Mouse (Mus musculus) B cell, adult 67 days (primary cell): ENCODE results near the gene Hirip3. TPM values are rescaled to one million over a fixed set of nuclear protein-coding genes. Genes with fewer than 3 reads are reported as not detected.

Experiments
- total RNA-seq, 2 experiments: library from RNA; stranded (reverse); gene quantifications; 4 replicates each; pipeline ENCODE4 v1.2.4; 2023

Hirip3 gene
- 10 to 100 TPM; 26.6 to 34.7 TPM for total RNA-seq

DNA sequence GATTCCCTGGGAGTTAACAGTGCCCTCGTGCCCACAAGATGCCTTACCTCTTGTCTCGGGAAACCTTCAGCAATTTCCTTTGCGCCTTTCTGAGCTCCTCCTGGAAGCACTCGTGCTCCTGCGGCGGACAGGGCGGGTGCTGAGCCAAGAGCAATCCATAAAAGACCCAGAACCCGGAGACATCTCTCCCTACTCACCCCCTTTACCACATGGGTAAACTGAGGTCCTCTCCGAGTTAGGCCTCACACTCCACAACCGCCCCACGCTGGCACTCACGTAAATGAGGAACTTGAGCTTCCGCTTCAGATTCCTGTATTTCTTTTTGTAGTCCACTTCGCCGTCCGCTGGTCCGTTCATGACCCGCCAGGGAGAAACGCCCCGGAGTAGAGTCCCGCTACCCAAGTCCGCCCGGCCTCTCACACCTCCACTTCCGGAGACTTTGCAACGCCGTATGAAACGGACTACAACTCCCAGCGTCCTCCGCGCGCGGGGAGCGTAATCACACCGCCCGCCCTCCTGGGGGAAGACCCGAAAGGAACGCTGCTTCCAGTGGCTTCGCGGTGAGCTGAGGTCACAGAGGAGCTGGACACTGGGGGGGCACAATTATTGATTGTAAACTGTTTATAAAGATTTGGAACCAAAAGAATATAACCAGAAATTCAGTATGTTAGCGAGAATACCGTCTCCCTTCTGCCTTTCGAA is at the start of gene Hirip3:
Gene Hirip3, plus strand, starts transcription at position 544 of the 702 bp plus-strand sequence.

DNA sequence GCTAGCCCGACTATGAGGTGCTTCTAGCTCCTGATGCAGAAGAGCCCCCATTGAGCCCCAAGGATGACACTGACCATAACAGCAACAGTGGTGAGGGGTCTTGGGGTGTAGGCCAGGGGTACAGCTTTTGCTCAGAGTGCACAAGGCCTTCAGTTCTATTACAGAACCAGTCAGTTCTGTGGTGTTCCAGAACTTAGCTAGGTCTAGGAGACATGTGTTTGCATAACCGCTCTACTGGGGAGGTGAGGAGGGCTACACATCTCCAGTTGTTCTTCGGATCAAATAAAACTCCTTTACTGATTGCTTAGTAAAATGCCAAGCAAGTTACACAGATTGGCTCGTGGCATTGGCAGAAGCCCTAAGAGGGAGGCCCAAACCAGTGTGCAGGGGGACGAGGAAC is 30.2 kb upstream of the Hirip3 start, which contains the start of gene 4930451I11Rik:
Gene 4930451I11Rik, minus strand, starts transcription at position 101 of the 400 bp plus-strand sequence.

DNA sequence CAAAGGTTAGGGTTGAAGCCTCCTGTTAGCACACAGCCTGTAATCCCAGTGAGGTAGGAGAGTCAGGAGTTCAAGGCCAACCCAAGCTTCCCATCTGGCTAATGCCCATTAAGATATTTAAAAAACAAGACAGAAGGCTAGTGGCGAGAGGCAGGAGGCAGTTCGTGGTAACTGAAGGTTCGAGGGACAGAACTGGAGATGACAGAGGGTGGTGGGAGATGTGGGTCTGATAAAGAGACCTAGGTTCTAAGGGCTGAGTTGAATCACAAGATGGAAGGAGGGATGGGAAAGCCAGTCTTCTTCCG is 14.7 kb upstream of the Hirip3 start, which contains the start of gene Doc2a:
Gene Doc2a, plus strand, starts transcription at position 301 of the 305 bp plus-strand sequence.

DNA sequence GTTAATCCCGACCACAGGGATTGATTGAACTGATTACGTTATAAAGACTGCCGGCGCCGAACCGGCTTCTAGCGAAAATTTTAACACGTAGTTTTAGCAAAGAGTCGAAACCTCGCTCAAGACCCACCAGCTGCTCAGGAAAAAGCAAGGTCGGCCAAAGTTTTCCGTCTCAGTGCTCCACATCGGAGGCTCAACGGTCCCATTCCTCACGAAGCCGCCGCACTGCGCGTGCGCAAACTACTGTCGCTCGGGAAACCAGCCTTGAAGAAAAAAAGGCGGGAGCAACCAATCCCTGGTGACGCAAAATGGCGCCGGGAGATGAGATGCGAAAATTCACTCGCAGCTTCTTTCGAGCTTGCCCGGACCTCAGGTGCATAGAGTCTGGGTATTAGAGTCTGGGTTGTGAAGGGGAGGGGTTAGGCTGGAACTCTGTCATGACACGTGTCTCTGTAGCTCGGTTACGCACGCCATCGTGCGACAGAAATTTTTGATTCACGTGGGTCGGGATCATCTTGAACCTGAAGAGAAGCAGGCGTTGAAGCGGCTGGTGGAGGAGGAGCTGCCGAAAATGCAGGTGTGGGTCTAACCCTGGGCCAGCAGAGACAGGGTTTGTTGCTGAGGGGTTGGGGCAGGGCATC is 494 bp downstream of the Hirip3 start, which contains the start of gene Ino80e:
Gene Ino80e, minus strand, starts transcription at position 231 of the 638 bp plus-strand sequence.

DNA sequence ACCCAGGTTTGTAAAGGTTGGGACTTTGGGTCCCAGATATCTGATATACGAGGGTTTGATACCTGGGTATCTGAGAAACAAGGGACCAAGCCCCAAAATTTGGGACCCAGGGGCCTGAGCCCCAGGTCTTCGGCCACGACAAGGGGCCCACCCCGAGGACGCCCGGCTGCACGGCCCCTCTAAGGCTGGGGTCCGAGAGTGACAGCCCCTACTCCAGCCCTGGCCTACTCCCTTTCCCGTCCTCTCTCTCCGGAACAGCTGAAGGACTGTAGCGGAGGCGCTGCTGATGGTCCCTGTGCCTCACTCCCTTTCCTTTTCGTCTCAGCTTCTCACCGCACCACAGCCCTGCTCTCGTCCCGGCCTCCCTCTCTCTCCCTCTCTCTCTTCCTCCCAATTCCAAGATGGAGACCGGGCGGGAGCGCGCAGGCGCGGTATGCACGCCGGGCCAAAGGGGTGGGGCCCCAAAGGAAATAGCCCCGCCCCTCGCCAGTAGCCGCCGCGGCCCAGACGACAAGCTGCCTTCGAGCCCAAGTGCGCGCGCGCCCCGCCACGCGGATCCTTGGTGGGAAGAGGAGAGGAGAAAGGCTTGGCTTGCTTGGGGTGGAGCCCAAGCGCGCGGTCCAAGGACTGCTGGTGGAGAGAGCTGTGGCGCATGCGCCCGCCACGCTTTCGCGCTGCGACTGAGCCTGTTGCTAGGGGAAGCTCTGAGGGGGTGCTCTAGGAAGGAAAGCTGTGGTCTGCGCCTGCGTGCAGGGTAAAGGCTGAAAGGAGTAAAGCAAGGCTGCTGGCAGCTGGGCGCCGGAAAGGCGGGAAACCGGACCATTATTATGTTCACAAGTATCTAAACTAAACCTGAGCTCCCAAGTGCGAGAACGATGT is 22.8 kb downstream of the Hirip3 start, which contains the start of gene Taok2:
Gene Taok2, minus strand, starts transcription at position 418 of the 879 bp plus-strand sequence.

Other genes with a start within 250 kb of the Hirip3 start
- not detected for gene Nupr1, start 231.1 kb upstream of the Hirip3 start, total RNA-seq
- gene Sgf29, start 212.7 kb upstream of the Hirip3 start, total RNA-seq, result 10 to 100 TPM; 71.9 to 77.9 TPM
- not detected for gene Sult1a1, start 185.5 kb upstream of the Hirip3 start, total RNA-seq
- gene Bola2, start 166.6 kb upstream of the Hirip3 start, total RNA-seq, result 10 to 100 TPM; 96.7 to 97.7 TPM
- gene Slx1b, start 166.2 kb upstream of the Hirip3 start, total RNA-seq, result 1 to 10 TPM; 6.6 to 10.0 TPM
- 1,000 to 10,000 TPM; 1,399 to 1,442 TPM for gene Coro1a, start 154.2 kb upstream of the Hirip3 start, total RNA-seq
- gene Mapk3, start 102.4 kb upstream of the Hirip3 start, total RNA-seq, result 10 to 100 TPM; 44.4 to 44.7 TPM
- 1 to 10 TPM; 2.8 to 5.7 TPM for gene Gdpd3, start 95.6 kb upstream of the Hirip3 start, total RNA-seq
- 100 to 1,000 TPM; 274 to 280 TPM for gene Ypel3, start 85.0 kb upstream of the Hirip3 start, total RNA-seq
- gene Tbx6, start 80.5 kb upstream of the Hirip3 start, total RNA-seq, result 10 to 100 TPM; 11.8 to 12.3 TPM
- gene Ppp4c, start 69.5 kb upstream of the Hirip3 start, total RNA-seq, result 100 to 1,000 TPM; 276 to 290 TPM
- not detected for gene Fam57b, start 64.3 kb upstream of the Hirip3 start, total RNA-seq
- not detected for gene 4930451I11Rik, start 30.3 kb upstream of the Hirip3 start, total RNA-seq
- not detected for gene Doc2a, start 14.6 kb upstream of the Hirip3 start, total RNA-seq
- gene Ino80e, start 405 bp downstream of the Hirip3 start, total RNA-seq, result 10 to 100 TPM; 93.9 to 94.9 TPM
- 100 to 1,000 TPM in 1 of 2 experiments, 10 to 100 TPM in 1; 99.5 to 101 TPM for gene Taok2, start 22.7 kb downstream of the Hirip3 start, total RNA-seq
- gene Tmem219, start 60.9 kb downstream of the Hirip3 start, total RNA-seq, result 10 to 100 TPM; 48.7 to 52.4 TPM
- 10 to 100 TPM; 43.5 to 46.3 TPM for gene Kctd13, start 66.9 kb downstream of the Hirip3 start, total RNA-seq
- not detected for gene Asphd1, start 87.6 kb downstream of the Hirip3 start, total RNA-seq
- gene Sez6l2, start 88.6 kb downstream of the Hirip3 start, total RNA-seq, result 1 to 10 TPM; 6.3 to 7.0 TPM
- 10 to 100 TPM; 78.8 to 82.2 TPM for gene Cdipt, start 113.9 kb downstream of the Hirip3 start, total RNA-seq
- 1 to 10 TPM in 1 of 2 experiments, under 1 TPM in 1; 0.81 to 1.7 TPM for gene Cdiptos, start 114.1 kb downstream of the Hirip3 start, total RNA-seq
- gene Mvp, start 152.6 kb downstream of the Hirip3 start, total RNA-seq, result 10 to 100 TPM; 48.6 to 50.8 TPM
- 1 to 10 TPM in 1 of 2 experiments, not detected in 1; 2.8 TPM for gene Pagr1b, start 154.5 kb downstream of the Hirip3 start, total RNA-seq
- 10 to 100 TPM in 1 of 2 experiments, 1 to 10 TPM in 1; 4.6 to 47.0 TPM for gene Pagr1a, start 155.4 kb downstream of the Hirip3 start, total RNA-seq
- gene Gm42742, start 159.1 kb downstream of the Hirip3 start, total RNA-seq, result 10 to 100 TPM; 16.6 to 46.2 TPM
- 1 to 10 TPM; 1.2 to 1.9 TPM for gene Prrt2, start 159.2 kb downstream of the Hirip3 start, total RNA-seq
- 100 to 1,000 TPM; 251 to 254 TPM for gene Maz, start 165.1 kb downstream of the Hirip3 start, total RNA-seq
- 1 to 10 TPM; 3.1 to 4.2 TPM for gene Kif22, start 180.5 kb downstream of the Hirip3 start, total RNA-seq
- gene Zg16, start 225.4 kb downstream of the Hirip3 start, total RNA-seq, result not detected
- gene AI467606, start 229.4 kb downstream of the Hirip3 start, total RNA-seq, result 10 to 100 TPM; 69.0 to 74.5 TPM